Mouse (Mus musculus): ENCODE data around the gene Cps1.

Cps1 gene

DNA sequence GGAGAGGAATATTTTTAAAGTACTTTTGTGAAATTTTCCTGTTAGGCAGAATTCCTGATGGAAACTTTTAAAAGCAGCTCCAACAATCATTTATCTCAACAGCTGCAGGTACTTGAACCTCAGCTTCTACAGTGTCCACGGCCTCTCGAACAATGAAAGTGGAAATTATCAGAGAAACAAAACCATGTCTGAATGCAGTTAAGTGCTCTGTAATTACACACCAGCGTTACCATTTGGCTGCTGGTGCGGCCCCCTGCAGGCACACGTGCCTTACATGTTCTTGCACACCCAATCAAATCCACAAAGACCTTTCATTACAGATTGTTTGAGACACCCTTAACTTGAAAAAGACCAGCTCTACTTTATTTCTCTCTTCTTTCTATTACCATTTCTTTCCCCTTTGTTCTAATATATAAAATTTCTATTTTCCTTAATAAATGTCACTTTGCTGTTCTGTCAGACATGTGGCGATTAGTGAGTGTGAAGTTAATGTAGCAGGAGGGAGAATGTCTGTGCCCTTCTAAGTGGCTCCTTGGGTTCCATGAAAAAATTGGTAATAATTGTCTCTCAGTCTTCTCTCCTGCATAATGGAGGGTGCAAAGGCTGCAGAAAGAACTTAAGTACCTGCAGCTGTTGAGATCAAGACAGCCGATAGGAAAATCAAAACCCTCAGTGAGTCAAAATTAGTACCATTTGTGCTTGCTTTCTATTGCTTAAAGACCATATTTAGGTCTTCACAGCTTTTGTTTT, 112.8 kb downstream of the Cps1 start:
- DNase-seq (ENCODE audit: low spot score in 2 of 2): no peak

DNA sequence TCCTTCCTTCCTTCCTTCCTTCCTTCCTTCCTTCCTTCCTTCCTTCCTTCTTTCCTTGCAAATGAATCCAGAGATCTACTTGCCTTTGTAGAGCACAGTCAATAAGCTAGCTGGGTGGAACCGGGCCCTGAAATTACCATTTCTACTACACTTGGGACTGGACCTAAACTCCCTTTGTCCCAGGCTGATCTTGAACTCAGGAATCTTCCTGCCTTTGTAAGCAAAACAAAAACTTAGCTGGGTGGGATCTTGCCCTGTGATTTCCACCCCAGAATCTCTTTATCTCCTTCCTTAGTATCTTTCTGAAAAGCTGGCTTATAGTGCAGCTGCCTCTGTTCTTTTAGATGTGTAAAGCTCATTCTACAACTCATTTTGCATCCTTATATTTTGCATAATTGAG, 115.6 kb downstream of the Cps1 start:
- no peak for DNase-seq (ENCODE audit: low spot score in 2 of 2)

DNA sequence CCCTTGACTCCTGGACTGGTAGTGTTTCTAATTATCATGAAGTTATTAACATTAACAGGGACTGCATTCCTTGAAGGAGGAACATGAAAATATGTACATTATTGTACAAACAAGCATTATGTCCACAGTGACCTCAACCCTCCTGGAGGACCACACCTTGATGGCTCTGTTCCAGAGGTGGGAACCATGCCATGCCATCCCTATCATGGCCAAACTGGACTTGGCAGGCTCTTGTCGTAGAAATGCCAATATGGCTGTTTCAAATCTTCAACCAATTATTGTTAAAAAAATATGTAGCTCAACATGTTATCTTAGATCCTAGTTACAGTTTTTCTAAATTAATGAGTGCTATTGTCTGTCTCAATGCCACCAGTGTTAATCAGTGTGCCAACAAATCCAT, 116.1 kb downstream of the Cps1 start:
- no peak for DNase-seq (ENCODE audit: low spot score in 2 of 2)

DNA sequence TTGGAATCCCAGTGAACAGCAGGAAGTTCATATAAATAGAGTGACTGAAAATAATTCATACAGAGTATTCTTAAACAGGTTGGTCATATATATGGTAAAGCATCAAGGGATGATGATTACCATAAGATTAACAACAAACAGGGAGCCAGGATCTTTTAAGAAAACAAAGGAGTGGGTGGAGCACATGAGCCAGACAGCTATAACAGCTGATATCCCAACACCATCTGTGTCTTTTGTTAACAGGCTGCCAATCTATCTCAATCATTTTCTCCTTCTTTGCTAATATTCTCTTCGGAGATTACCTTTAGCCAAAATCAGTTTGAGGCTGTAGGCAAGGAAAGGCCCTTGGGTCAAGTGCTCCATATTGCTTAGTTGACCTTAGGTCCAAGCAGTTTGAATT, 142.4 kb downstream of the Cps1 start:
- no peak for DNase-seq (ENCODE audit: low spot score in 2 of 2)

DNA sequence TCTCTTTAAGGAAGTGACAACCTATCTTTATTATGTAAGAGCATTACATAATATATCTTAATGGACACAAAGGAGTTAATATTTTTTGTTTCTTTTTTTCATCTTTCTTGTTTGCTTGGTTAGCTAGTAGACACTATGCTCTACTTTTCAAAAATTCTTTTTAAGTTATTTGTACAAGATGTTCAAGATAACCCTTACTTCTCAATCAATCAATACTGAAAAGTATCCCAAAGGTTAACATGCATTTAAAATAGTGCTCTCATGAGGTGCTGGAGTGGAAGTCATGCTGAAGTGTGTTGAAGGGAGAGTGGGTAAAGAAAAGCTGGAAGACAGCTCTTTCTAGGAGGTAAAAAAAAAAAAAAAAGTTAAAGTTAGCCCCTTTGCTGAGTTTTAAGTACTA, 145.1 kb downstream of the Cps1 start:
- no peak for DNase-seq (ENCODE audit: low spot score in 2 of 2)

DNA sequence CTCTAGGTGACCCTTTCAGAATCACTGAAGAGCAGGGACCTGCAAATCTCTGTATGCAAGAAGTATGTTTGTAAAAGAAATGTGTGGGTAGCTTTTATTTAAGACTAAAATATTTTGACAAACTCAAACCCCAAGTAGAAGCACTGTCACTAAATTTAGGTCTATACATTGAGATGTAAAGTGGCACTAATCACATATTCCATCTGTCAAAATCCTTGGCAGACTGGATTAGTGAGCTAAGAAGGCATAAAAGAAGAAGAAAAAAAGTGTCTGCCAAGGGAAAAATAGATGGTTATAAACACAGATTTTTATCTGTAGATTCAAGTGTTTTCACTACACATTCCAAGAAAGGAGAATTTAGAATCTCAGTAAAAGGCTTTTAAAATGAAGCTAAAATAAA, 145.6 kb downstream of the Cps1 start:
- no peak for DNase-seq (ENCODE audit: low spot score in 2 of 2)

DNA sequence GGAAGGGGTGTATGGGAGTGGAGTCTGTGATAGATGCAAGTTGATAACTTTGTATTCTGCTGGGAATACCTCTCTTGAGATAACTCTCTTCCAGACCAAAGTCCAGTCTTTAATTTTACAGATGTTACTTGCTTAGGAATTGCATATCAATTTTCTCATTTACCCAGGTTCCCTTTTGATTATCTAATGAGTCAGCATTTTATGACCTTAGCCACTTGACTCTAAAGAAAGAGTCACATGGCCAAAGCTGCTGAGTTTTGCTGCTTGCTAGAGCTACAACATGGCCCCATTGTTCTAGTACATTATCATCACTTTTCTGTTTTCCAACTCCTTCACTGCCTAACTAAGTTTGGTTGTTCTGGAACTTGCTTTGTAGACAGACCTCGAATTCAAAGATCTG, 153.4 kb downstream of the Cps1 start:
- no peak for DNase-seq (ENCODE audit: low spot score in 2 of 2)

All from urinary bladder, postnatal 4 days (tissue).